Mouse (Mus musculus) lung, postnatal 0 days (tissue): Measurements from ENCODE around the gene Atox1.
A peak's percentile ranks its signal among the peaks of the same experiment; 100 is the strongest.

ENCODE experiments used
- CTCF ChIP-seq: IDR thresholded peaks from 2 replicates; pipeline ENCODE4 v1.5.1; 2016; ENCODE audit warnings: antibody characterized with exemption, mild to moderate bottlenecking
- EP300 ChIP-seq: IDR thresholded peaks from 2 replicates; pipeline ENCODE4 v1.6.1; 2016; ENCODE audit warnings: antibody characterized with exemption, mild to moderate bottlenecking, control low read depth

- peak; percentile 77; the same call in 1 of the 2 replicates for TF ChIP-seq EP300
- peak; percentile 70 for TF ChIP-seq CTCF
Measured at GRCm38 (mm10) chr11:55469048-55469843, 8.2 kb upstream of the Atox1 start, which contains the start of gene G3bp1.
